Mouse (Mus musculus) intestine, embryonic 16.5 days (tissue): ENCODE data around the gene Zdhhc14. TPM values are rescaled to one million over a fixed set of nuclear protein-coding genes. Genes with fewer than 3 reads are reported as not detected.

Source experiments
- ATAC-seq: fragments of 200-750 bp; cut with Nextera tagmentation; 2 replicates; pipeline ENCODE4 v1.8.0; 2017; ENCODE audit warnings: moderate TSS enrichment, moderate library complexity
- H3K27ac ChIP-seq: fragments of 300-500 bp; sonication (generic); 2 replicates; pipeline ENCODE4 v1.5.1; 2014; ENCODE audit warnings: mild to moderate bottlenecking, low read length
- H3K27me3 ChIP-seq: fragments of 300-500 bp; sonication (generic); replicated peaks from 2 replicates; pipeline ENCODE4 v1.6.1; 2014; ENCODE audit warnings: low read length, control low read depth, mixed read lengths; ENCODE audit not compliant: control insufficient read depth, insufficient read depth
- H3K36me3 ChIP-seq: fragments of 300-500 bp; sonication (generic); 2 replicates; pipeline ENCODE4 v1.6.1; 2014; ENCODE audit warnings: low read length, control low read depth; ENCODE audit not compliant: control insufficient read depth, insufficient read depth
- H3K4me1 ChIP-seq: fragments of 300-500 bp; sonication (generic); 2 replicates; pipeline ENCODE4 v1.6.1; 2014; ENCODE audit warnings: low read length, control low read depth, mixed read lengths; ENCODE audit not compliant: control insufficient read depth, insufficient read depth
- H3K4me2 ChIP-seq: fragments of 300-500 bp; sonication (generic); 2 replicates; pipeline ENCODE4 v1.6.1; 2014; ENCODE audit warnings: low read depth, low read length, control low read depth
- H3K4me3 ChIP-seq: fragments of 300-500 bp; sonication (generic); 2 replicates; pipeline ENCODE4 v1.5.1; 2014; ENCODE audit warnings: mild to moderate bottlenecking, low read length
- H3K9ac ChIP-seq: fragments of 300-500 bp; sonication (generic); 2 replicates; pipeline ENCODE4 v1.6.1; 2014; ENCODE audit warnings: low read depth, low read length
- H3K9me3 ChIP-seq: fragments of 300-500 bp; sonication (generic); 2 replicates; pipeline ENCODE4 v1.6.1; 2016; ENCODE audit warnings: low read length, control low read depth; ENCODE audit not compliant: control insufficient read depth
- WGBS: fragments of 180-500 bp; shearing (Covaris S2); extraction: QIAGEN DNeasy Blood & Tissue Kit; methylation state at CpG from one replicate; pipeline ENCODE4 v1.1.7; 2014; 5-methylcytosine and 5-hydroxymethylcytosine counted together
- polyA plus RNA-seq: library from polyadenylated mRNA; unstranded; fragments of >200 nt; fragmentation: Nextera tagmentation; extraction: Ambion mirVana; gene quantifications from 2 replicates; pipeline ENCODE4 v1.2.1, GENCODE M21; 2015

The Zdhhc14 gene
- 0.48 and 0.83 TPM in 2 replicates for polyA plus RNA-seq

DNA sequence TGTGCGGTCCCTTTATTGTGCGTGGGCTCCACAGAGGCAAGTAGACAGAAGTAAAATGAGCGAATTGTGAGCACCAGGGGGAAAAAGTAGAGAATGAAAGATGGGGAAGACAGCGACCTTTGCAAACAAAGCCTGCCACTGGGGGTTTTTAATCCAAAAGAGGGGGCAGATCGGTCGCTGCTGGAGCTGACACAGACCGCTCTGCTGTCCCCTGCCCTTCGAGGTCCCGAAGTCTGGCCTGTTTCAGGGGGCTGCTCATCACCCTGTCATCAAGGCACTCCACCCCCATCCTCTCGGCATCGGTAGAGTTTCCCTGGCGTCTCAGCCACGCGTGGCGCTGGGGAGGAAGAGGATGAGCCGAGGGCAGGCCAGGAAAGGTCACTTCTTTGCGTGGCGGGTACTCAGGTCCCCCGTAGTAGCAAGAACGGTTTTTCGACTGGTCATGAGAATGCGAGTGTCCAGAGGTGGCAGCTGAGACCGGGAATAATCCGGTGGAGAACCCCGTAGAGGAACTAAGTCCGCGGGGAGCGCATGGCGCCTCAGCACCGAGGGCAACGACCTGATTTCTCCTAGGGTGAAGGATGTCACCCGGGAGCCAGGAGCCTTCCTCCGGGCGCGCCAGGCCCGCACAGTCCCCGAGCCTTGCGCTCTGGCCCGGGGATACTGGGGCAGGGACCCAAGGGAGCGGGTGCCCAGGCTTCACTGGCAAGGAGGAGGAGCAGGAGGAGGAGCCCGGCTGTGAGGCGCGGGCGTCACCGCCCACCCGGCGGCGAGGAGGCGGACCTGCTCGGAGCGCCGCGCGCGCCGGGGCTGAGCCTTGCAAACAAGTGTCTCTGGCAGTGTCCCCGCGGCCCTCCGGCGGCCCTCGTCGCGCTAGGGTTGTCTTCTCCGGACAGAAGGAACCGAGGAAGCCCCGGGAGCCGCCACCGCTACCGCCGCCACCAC is at the start of gene Zdhhc14:
Zdhhc14 (plus strand) TSS at position 757 of the 945 bp plus-strand sequence.
- under 1% methylated on average over 70 of the region's 70 CpGs for WGBS

GRCm38 (mm10) chr17:5443260-5443659 is 49.1 kb upstream of the Zdhhc14 start:
- 52% methylated on average over 3 of the region's 3 CpGs for whole genome bisulfite sequencing
- H3K36me3 ChIP-seq, result no peaks in the 10 kb centered on the region
- no peaks in the 10 kb centered on the region for H3K9me3 ChIP-seq
- no peak overlapping the region for H3K4me3 ChIP-seq
- H3K4me1 ChIP-seq, result peaks cover 6% of the 10 kb centered on the region; the same call in 1 of the 2 replicates
- no peaks in the 10 kb centered on the region for H3K27me3 ChIP-seq
- H3K4me2 ChIP-seq, result no peak overlapping the region
- no peak for ATAC-seq
- no peak overlapping the region for H3K9ac ChIP-seq
- no peak overlapping the region for H3K27ac ChIP-seq

More for the DNA sequence above, at the start of gene Zdhhc14:
- Histone ChIP-seq H3K9ac (peak within 1 kb of the TSS; percentile 77), H3K27me3 (peaks cover 2% of the 10 kb centered on the region; the same call in 1 of the 2 replicates), H3K36me3 (no peaks in the 10 kb centered on the region), H3K4me2 (peak within 1 kb of the TSS; percentile 99), H3K9me3 (no peaks in the 10 kb centered on the region), H3K4me1 (0 out of 2 replicates have a peak, but pooled peaks cover 7% of the 10 kb centered on the region), H3K27ac (peak within 1 kb of the TSS; percentile 89), H3K4me3 (peak within 1 kb of the TSS; percentile 65)
- peak; percentile 93 for ATAC-seq

GRCm38 (mm10) chr17:5443751-5444150 is 48.6 kb upstream of the Zdhhc14 start:
- Histone ChIP-seq H3K27me3 (no peaks in the 10 kb centered on the region), H3K36me3 (no peaks in the 10 kb centered on the region), H3K9me3 (no peaks in the 10 kb centered on the region), H3K9ac (no peak overlapping the region), H3K27ac (no peak overlapping the region), H3K4me1 (peaks cover 4% of the 10 kb centered on the region; the same call in 1 of the 2 replicates), H3K4me2 (no peak overlapping the region), H3K4me3 (no peak overlapping the region)
- no peak for ATAC-seq
- WGBS, result 38% methylated on average over 5 of the region's 5 CpGs

GRCm38 (mm10) chr17:5453657-5454056 is 38.7 kb upstream of the Zdhhc14 start:
- H3K9me3 ChIP-seq, result no peaks in the 10 kb centered on the region
- H3K4me1 ChIP-seq, result no peaks in the 10 kb centered on the region
- no peaks in the 10 kb centered on the region for H3K27me3 ChIP-seq
- H3K27ac ChIP-seq, result no peak overlapping the region
- ATAC-seq, result no peak
- WGBS, result 74% methylated on average over 4 of the region's 4 CpGs
- no peaks in the 10 kb centered on the region for H3K36me3 ChIP-seq
- H3K4me3 ChIP-seq, result no peak overlapping the region
- H3K9ac ChIP-seq, result no peak overlapping the region
- H3K4me2 ChIP-seq, result no peak overlapping the region

DNA sequence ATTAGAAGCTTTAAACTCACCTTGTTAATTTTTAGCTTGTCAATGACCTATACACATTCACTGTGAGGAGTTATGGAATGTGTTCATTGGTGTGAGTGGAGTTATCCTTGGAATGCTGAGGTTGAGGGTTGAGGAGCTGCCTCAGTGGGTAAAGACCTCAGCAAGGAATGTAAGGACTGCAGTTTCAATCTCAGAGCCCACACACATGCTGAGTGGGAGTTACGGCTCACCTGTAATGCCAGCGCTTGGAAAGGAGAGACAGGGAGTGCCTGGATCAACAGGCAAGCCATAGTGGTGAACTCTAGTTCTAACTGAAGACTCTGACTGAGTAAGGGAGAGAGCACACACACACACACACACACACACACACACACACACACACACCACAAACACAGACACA is 28.4 kb upstream of the Zdhhc14 start:
- H3K4me2 ChIP-seq, result no peak overlapping the region
- H3K9me3 ChIP-seq, result no peaks in the 10 kb centered on the region
- H3K27ac ChIP-seq, result no peak overlapping the region
- WGBS, result 81% methylated on average over 2 of the region's 2 CpGs
- no peak overlapping the region for H3K4me3 ChIP-seq
- no peak overlapping the region for H3K9ac ChIP-seq
- H3K36me3 ChIP-seq, result no peaks in the 10 kb centered on the region
- no peaks in the 10 kb centered on the region for H3K27me3 ChIP-seq
- H3K4me1 ChIP-seq, result no peaks in the 10 kb centered on the region
- ATAC-seq, result no peak

- no peaks in the 10 kb centered on the region for H3K4me1 ChIP-seq
- H3K9ac ChIP-seq, result no peak overlapping the region
- 0 out of 2 replicates have a peak, but pooled peaks cover 2% of the 10 kb centered on the region for H3K27me3 ChIP-seq
- 82% methylated on average over 8 of the region's 8 CpGs for WGBS
- no peak overlapping the region for H3K4me3 ChIP-seq
- H3K36me3 ChIP-seq, result no peaks in the 10 kb centered on the region
- ATAC-seq, result no peak
- no peaks in the 10 kb centered on the region for H3K9me3 ChIP-seq
- no peak overlapping the region for H3K4me2 ChIP-seq
- no peak overlapping the region for H3K27ac ChIP-seq
Measured at GRCm38 (mm10) chr17:5466736-5467135, 25.6 kb upstream of the Zdhhc14 start.

- Histone ChIP-seq H3K9me3 (no peaks in the 10 kb centered on the region), H3K4me3 (no peak overlapping the region), H3K4me1 (no peaks in the 10 kb centered on the region), H3K27me3 (0 out of 2 replicates have a peak, but pooled peaks cover 2% of the 10 kb centered on the region), H3K27ac (no peak overlapping the region), H3K36me3 (no peaks in the 10 kb centered on the region), H3K4me2 (no peak overlapping the region), H3K9ac (no peak overlapping the region)
- 34% methylated on average over 4 of the region's 4 CpGs for WGBS
- no peak for ATAC-seq
Measured at GRCm38 (mm10) chr17:5467177-5467576, 25.2 kb upstream of the Zdhhc14 start.

- H3K9ac ChIP-seq, result no peak overlapping the region
- WGBS, result 49% methylated on average over 3 of the region's 3 CpGs
- no peaks in the 10 kb centered on the region for H3K36me3 ChIP-seq
- H3K4me2 ChIP-seq, result no peak overlapping the region
- no peak for ATAC-seq
- H3K27me3 ChIP-seq, result 0 out of 2 replicates have a peak, but pooled peaks cover 2% of the 10 kb centered on the region
- H3K9me3 ChIP-seq, result no peaks in the 10 kb centered on the region
- no peaks in the 10 kb centered on the region for H3K4me1 ChIP-seq
- H3K4me3 ChIP-seq, result no peak overlapping the region
- no peak overlapping the region for H3K27ac ChIP-seq
Measured at GRCm38 (mm10) chr17:5472268-5472667, 20.1 kb upstream of the Zdhhc14 start.

DNA sequence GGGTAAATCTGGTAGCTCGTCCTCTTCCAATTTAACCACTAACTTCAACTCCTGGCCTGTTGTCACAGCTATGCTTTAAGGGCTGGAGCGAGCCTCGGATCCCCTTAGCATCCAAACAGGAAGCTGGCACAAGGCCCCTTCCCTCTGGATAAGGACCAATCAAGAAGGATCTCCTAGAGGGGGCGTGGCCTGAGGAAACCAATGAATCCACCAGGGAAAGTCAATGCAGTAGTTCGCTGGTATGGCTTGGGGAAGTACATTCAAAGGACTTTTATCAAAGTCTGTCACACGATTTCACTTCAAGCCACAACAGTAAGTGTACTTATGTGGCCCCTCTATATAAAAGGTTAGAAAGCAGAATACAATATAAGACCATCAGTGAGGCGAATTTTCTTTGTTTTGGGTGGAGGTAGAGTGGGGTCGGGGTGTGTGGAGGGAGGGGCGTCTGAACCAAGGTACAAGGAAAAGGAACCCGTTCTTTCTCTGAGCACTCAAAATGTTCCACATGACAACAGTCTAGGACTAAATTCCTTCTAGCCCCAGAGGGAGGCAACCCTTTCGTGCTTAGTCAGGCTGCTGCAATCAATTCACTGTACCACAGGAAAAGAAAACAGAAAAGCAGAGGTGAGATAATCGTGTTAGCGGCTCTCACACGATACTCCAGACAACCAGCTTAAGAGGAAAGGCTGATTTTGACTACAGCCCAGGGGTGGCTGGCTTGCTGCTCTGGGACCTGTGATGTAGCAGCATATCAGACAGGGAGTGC is 16.2 kb upstream of the Zdhhc14 start:
- ATAC-seq, result no peak
- H3K4me1 ChIP-seq, result no peaks in the 10 kb centered on the region
- H3K4me3 ChIP-seq, result no peak overlapping the region
- H3K9me3 ChIP-seq, result no peaks in the 10 kb centered on the region
- no peak overlapping the region for H3K9ac ChIP-seq
- H3K4me2 ChIP-seq, result no peak overlapping the region
- H3K27me3 ChIP-seq, result 0 out of 2 replicates have a peak, but pooled peaks cover 2% of the 10 kb centered on the region
- H3K36me3 ChIP-seq, result no peaks in the 10 kb centered on the region
- no peak overlapping the region for H3K27ac ChIP-seq
- 63% methylated on average over 14 of the region's 14 CpGs for WGBS
